Mouse (Mus musculus): ENCODE results near the gene Ghrl.
"Not testable (repeated sequence)": the region's sequence is repeated elsewhere in the genome, so short reads cannot be mapped to it uniquely, and the experiment has no call there.

The Ghrl gene

GRCm38 (mm10) chr6:113696582-113697221 lies 23.0 kb downstream of the Ghrl start, which contains the start of gene Tatdn2:
TSS of gene Tatdn2 (plus strand) at chr6:113697050.
- DNase-seq (ENCODE audit: low spot score), result peak; percentile 96

- DNase-seq (ENCODE audit: low spot score), result peak; percentile 40
These were observed 23.8 kb downstream of the Ghrl start for GRCm38 (mm10) chr6:113695766-113696355.

- no peak for DNase-seq (ENCODE audit: low spot score)
These were observed 24.5 kb downstream of the Ghrl start for GRCm38 (mm10) chr6:113695203-113695602.

DNA sequence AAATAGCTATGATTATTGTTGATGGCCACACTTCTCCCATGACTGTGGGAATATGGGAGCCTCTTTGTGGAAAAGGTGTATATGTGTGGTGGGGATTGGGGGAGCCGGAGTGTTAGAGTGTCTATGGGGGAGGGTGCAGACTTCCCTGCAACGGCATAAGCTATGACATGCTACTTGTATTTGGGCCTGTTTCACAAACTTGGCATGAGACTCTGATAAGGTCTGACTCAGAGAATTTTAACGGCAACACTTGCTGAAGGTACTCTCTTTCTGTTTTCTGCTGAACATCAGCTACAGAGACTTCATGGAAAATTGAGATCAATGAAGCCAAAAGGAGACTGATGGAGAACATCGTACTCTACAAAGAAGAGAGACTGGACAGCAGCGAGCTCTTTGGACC lies 26.3 kb downstream of the Ghrl start:
- DNase-seq (ENCODE audit: low spot score), result no peak

DNA sequence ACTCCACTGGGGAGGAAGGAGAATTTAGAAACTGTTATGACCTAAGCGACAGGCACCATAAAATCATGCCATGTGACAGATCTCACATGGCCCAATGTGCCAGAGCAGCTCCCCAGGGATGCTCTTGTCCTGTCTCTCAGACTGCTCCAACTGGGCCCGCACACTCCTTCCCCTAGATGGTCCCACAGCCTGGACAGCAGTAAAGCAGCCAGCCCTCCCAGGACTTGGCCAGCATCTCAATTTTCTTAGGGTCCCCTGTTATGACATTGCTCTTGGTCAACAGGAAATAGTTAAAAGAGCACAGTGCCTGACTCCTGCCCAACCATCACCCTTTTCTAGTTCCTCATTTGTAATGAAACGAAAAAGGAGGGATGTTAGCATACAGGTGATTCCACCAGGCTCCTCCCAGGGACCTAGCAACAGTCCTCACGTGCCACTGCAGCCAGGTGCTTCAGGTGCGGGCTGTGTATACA lies 27.0 kb downstream of the Ghrl start:
- DNase-seq (ENCODE audit: low spot score), result no peak

DNA sequence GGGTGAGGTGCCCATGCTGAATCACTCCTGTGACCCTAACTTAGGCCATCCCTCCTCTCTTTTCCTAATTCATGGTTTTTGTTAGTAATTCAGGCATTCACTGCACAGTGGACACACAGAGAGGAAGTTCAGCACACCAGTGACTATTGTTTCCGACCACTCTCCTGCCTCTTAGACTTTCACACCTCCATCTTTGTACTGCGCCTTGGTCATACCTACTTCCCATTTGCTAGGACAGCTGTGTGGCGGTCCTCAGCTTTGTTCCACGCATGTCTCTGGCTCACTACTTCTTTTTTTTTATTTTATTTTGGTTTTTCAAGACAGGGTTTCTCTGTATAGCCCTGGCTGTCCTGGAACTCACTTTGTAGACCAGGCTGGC lies 28.6 kb downstream of the Ghrl start:
- peak; percentile 49 for DNase-seq (ENCODE audit: low spot score)

GRCm38 (mm10) chr6:113690400-113691083 lies 29.1 kb downstream of the Ghrl start:
- DNase-seq (ENCODE audit: low spot score), result peak; percentile 98

DNA sequence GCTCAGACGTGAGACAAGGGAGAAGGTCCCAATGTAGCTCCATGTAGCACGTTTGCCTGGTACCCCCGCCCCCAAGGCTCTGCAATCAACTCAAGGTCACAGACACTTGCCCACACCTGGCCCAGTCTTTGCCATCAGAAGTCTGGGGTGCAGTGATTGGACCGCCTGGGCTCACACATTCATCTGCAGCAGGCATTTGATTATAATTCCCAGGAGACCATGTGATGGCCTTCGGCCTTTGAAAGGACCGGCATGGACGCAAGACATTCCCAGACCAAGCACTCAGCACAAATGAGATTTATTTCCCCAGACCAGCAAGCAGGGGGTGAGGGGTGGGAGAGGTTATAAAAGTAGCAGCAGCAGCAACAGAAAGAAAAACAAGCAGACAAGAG lies 29.7 kb downstream of the Ghrl start:
- DNase-seq (ENCODE audit: low spot score), result peak; percentile 92

DNA sequence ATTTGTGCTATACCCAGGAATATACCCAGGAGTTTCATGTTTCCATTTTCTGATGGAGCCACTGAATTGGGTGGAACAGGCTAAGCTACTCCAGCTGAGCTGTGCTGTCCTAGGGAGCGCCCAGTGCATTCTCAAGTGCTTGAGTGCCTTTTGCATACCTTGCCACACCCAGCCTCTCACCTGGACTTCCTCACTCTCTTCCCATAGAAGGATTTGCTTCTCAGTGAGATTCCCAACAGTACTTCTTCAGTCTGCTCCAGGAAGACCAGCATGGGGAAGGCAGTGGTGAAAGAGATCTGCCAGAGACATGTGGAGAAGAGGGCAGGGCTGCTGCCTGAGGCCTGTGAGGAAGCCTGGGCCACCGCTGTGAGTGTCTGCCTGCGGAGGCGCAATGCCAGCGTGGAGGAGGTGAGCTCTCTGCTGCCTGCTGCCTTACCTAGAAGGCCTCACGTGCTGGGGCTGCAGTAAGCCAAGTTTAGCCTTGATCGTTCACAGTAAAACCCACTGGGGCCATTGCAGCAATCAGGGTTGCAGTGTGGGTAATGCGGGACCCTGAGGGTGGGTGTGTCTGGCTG lies 33.0 kb downstream of the Ghrl start:
- DNase-seq (ENCODE audit: low spot score), result no peak

DNA sequence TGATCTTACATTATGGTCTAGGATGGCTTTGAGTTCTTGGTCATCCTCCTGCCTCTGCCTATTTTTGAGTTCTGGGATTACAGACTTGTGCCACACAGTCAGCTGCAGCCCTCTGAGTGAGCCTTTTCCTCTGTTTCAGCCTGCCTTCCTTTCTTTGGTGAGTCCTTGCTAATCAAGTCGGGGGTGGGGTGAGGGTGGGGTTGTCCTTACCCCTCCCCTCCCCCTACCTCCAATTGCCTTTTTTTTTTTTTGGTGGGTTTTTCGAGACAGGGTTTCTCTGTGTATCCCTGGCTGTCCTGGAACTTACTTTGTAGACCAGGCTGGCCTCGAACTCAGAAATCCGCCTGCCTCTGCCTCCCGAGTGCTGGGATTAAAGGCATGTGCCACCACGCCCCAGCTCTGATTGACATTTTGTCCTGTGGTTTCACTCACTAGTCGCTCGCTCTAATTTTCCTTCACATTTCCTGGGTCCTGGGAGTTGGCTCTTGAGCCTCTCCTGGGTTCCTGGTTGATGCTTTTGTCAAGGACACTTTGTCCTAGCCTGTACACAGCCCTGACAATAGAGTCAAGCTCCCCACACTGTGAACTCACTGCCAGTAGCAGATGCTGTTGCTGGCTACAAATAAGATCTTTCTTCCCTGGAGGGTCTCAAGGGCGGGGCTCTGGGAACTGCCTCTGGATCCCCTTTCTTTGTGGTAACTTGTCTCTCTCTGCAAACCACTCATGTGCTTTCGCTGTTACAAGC lies 36.4 kb downstream of the Ghrl start:
- no peak for DNase-seq (ENCODE audit: low spot score)

DNA sequence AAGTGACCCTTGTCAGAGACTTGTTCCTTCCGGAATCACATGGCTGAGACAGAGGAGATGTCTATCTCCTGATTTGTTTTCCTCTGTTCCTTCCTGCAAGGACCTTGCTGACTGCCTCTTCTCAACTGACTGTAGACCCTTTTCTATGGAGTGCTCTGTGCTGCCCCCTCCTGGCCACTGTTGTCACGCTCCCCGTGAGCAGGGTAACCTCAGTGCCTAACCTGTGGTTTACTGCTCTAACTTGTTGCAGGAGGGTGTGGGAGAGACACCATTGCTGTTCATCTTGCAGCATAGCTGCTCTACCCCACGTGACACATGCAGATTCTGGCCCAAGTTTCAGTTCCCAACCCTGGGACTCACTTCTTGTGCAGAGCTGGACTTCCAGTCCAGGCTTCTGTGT lies 38.4 kb downstream of the Ghrl start:
- peak; percentile 77 for DNase-seq (ENCODE audit: low spot score)

GRCm38 (mm10) chr6:113679993-113680566 lies 39.6 kb downstream of the Ghrl start:
- DNase-seq (ENCODE audit: low spot score), result peak; percentile 48

DNA sequence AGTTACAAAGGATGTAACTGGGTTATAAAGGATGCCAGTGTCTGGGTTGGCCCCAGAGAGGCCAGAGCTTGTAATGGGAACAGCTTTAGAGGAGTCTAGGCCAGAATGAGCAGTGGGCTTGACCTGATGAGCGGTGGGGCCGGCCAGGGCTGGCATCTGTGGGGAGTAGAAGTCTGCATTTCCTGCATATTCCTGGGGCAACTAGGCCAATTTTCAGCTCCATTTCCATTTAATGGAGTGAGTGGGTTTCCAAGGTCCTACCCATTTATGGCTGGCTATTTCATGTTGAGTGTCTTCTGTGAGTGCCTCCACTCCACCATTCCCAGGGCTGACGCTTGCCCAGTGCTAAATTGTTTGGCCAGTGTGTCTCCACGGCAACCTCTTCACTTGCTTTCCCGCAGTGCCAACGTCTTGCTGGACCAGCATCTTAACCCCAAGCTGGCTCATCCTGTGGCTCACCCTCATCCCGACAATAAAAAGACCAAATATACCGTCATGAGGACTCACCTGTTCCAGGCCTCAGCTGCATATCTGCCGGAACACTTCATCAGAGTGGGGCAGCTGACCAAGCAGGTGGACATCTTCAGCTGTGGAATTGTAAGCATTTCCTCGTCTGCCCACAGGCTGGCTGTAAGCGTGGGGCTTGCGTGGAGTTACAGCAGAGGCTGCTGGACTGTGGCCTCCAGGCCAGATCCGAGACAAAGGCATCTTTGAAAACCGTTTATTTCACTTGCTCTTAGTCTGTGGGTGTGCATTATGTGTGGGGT lies 41.3 kb downstream of the Ghrl start:
- DNase-seq (ENCODE audit: low spot score), result no peak

- DNase-seq (ENCODE audit: low spot score), result peak; percentile 57
These were observed 42.5 kb downstream of the Ghrl start for GRCm38 (mm10) chr6:113677070-113677734.

DNA sequence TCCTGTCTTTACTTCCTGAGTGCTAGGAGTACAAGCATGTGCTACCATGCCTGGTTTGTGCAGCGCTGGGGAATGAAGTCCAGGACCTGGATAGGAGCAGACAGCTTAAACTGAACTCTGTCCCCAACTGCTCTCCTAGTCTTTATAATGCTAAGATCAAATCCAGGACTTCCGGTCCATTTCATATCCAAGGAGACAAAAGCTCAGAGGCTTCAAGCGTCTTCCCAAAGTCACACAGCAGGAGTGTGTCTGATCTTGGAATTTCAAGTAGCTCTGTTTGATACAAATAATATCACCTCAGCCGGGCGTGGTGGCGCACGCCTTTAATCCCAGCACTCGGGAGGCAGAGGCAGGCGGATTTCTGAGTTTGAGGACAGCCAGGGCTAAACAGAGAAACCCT lies 43.7 kb downstream of the Ghrl start:
- no peak for DNase-seq (ENCODE audit: low spot score)

- no peak for DNase-seq (ENCODE audit: low spot score)
These were observed 44.4 kb downstream of the Ghrl start for GRCm38 (mm10) chr6:113675234-113675633.

GRCm38 (mm10) chr6:113672989-113673388 lies 46.7 kb downstream of the Ghrl start:
- no peak for DNase-seq (ENCODE audit: low spot score)

GRCm38 (mm10) chr6:113672029-113672428 lies 47.7 kb downstream of the Ghrl start:
- not testable (repeated sequence) for DNase-seq (ENCODE audit: low spot score)

- DNase-seq (ENCODE audit: low spot score), result peak; percentile 45
These were observed 49.9 kb downstream of the Ghrl start for GRCm38 (mm10) chr6:113669821-113670220.

Data from yolk sac, embryonic 10.5 days (tissue).